Mouse (Mus musculus): ENCODE measurements around the gene Ncaph2.

DNA sequence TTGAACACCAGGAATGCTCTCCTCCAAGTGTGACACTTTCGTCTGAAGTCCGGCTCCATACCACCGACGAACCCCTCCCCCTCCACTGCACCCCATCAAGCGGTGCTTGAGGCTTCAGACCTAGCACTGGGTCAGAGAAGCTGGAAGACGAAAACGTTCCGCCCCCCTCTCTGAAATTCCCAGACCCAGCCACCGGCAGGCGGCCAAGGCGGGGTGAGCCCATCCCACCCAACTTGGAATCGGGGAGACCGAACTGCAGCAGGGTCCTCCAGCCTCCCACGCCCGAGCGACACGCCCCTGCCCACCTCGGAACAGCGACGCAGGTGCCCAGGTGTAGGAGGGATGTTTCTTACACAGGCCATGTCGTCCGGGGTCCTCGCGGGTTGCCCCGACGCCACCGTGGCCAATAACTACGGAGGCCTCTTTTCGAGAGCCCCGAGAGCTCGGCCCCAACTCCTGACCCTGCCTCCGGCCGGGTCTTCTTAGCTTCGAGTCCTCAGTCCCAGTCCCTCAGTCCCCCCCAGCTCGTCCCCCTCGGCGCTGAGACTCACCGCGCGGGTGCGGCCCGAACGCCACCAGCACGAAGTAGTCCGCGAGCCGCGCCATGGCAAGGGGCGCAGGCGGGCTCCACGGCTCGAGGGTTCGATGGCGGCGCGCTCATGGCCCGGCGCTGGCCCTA, 40.9 kb upstream of the Ncaph2 start:
- TF ChIP-seq CTCF (conservative IDR thresholded peaks at IDR 0.05; ENCODE audit: low read length): no peak
- no peak for TF ChIP-seq NANOG (IDR thresholded peaks at IDR 0.05; ENCODE audit: borderline replicate concordance, low read length)
- TF ChIP-seq POU5F1 (IDR thresholded peaks at IDR 0.05; ENCODE audit: borderline replicate concordance, low read length): no peak
